In genomic region chr14:45452861-45453512, GRCm38 (mm10) we compare ENCODE assay signal across 9 mouse cellular contexts. TPM values are rescaled to one million over a fixed set of nuclear protein-coding genes. Genes with fewer than 3 reads are reported as not detected.
DNase-seq lines count a peak whose midpoint lies in the region; ATAC-seq and TF ChIP-seq lines count a peak whose summit lies in the region.
"Had no signal": no experiment of that assay in that cellular context is flagged by ENCODE, and none has a peak within 500 bp of the region (broad histone marks: within the 10 kb centered on the region; RNA-seq: fewer than 3 reads in every experiment).

No protein-coding gene starts in this region.

- DNase-seq in lung, embryonic 14.5 days = peak; percentile 75
- DNase-seq in lung, postnatal 25 days (ENCODE audit: low spot score) = no peak
- peak; percentile 75 for DNase-seq in heart, embryonic 10.5 days (ENCODE audit: low spot score)
- DNase-seq in left cerebral cortex, adult 2 months (ENCODE audit: extremely low spot score in 1 of 2, low spot score in 2 of 2) = no peak
- DNase-seq in spleen, postnatal 10 days (ENCODE audit: low spot score in 2 of 2) = no peak
- DNase-seq: layer of hippocampus, postnatal 36 days had no signal

- H3K4me1 ChIP-seq in lung, embryonic 14.5 days (ENCODE audit: insufficient read depth) = peaks cover 24% of the 10 kb centered on the region
- H3K4me1 ChIP-seq in heart, embryonic 10.5 days = peaks cover 57% of the 10 kb centered on the region
- peaks cover 42% of the 10 kb centered on the region for H3K4me1 ChIP-seq in kidney, embryonic 14.5 days (ENCODE audit: control insufficient read depth, insufficient read depth, low read length)
- peaks cover 38% of the 10 kb centered on the region for H3K4me1 ChIP-seq in neural tube, embryonic 13.5 days (replicated peaks)

- peaks cover 6% of the 10 kb centered on the region for H3K36me3 ChIP-seq in lung, embryonic 14.5 days (ENCODE audit: insufficient read depth)
- H3K36me3 ChIP-seq in heart, embryonic 10.5 days = peaks cover 11% of the 10 kb centered on the region
- peaks cover 5% of the 10 kb centered on the region for H3K36me3 ChIP-seq in kidney, embryonic 14.5 days (ENCODE audit: control insufficient read depth, insufficient read depth, low read length)
- H3K36me3 ChIP-seq in neural tube, embryonic 13.5 days = no peaks in the 10 kb centered on the region

- no peaks in the 10 kb centered on the region for H3K9me3 ChIP-seq in lung, embryonic 14.5 days (ENCODE audit: low read depth, low read length)
- H3K9me3 ChIP-seq in heart, embryonic 10.5 days = no peaks in the 10 kb centered on the region
- H3K9me3 ChIP-seq in kidney, embryonic 14.5 days (ENCODE audit: control insufficient read depth, low read length) = no peaks in the 10 kb centered on the region
- H3K9me3 ChIP-seq in neural tube, embryonic 13.5 days = no peaks in the 10 kb centered on the region

- H3K9ac ChIP-seq in lung, embryonic 14.5 days = no peak overlapping the region; the same call in 1 of the 2 replicates
- no peak overlapping the region for H3K9ac ChIP-seq in kidney, embryonic 14.5 days (ENCODE audit: low read depth, low read length)
- H3K9ac ChIP-seq in neural tube, embryonic 13.5 days = no peak overlapping the region

- H3K4me2 ChIP-seq in lung, embryonic 14.5 days = 0 out of 2 replicates have a peak overlapping the region, but pooled peaks have one; percentile 21
- no peak overlapping the region for H3K4me2 ChIP-seq in kidney, embryonic 14.5 days (replicated peaks; ENCODE audit: low read depth, low read length)
- H3K4me2 ChIP-seq in neural tube, embryonic 13.5 days = no peak overlapping the region

- ATAC-seq in lung, embryonic 14.5 days (ENCODE audit: insufficient read depth) = peak; percentile 50
- peak; percentile 76 for ATAC-seq in kidney, embryonic 14.5 days (ENCODE audit: low FRiP score, low TSS enrichment)
- no peak for ATAC-seq in neural tube, embryonic 13.5 days (ENCODE audit: low read depth)
- ATAC-seq in CD4-positive, CD25-positive, alpha-beta regulatory T cell, adult 4 months = no peak

- WGBS in lung, embryonic 14.5 days = 6% methylated on average over 11 of the region's 11 CpGs
- WGBS in heart, embryonic 10.5 days = 13% methylated on average over 11 of the region's 11 CpGs
- WGBS in kidney, embryonic 14.5 days = 6% methylated on average over 11 of the region's 11 CpGs
- WGBS in neural tube, embryonic 13.5 days = 22% methylated on average over 11 of the region's 11 CpGs

- no peak overlapping the region for H3K4me3 ChIP-seq in lung, embryonic 14.5 days (ENCODE audit: low read depth, low read length)
- no peak overlapping the region for H3K4me3 ChIP-seq in heart, embryonic 10.5 days
- no peak overlapping the region for H3K4me3 ChIP-seq in kidney, embryonic 14.5 days (ENCODE audit: low read length)
- no peak overlapping the region for H3K4me3 ChIP-seq in neural tube, embryonic 13.5 days
- H3K4me3 ChIP-seq in left cerebral cortex, adult 2 months = no peak overlapping the region

- TF ChIP-seq CTCF in lung, embryonic 14.5 days (IDR thresholded peaks at IDR 0.05; ENCODE audit: low read depth) = no peak
- TF ChIP-seq CTCF in left cerebral cortex, adult 2 months (IDR thresholded peaks at IDR 0.05) = no peak

- intact Hi-C loops in left cerebral cortex, adult 2 months (cut with DNase I) = no loop called here

- peak overlapping the region; percentile 92 for H3K27ac ChIP-seq in lung, embryonic 14.5 days (ENCODE audit: low read depth)
- H3K27ac ChIP-seq in heart, embryonic 10.5 days = peak overlapping the region; percentile 86
- peak overlapping the region; percentile 88 for H3K27ac ChIP-seq in kidney, embryonic 14.5 days (ENCODE audit: low read depth, low read length)
- 0 out of 2 replicates have a peak overlapping the region, but pooled peaks have one; percentile 28 for H3K27ac ChIP-seq in neural tube, embryonic 13.5 days (replicated peaks)
- H3K27ac ChIP-seq in left cerebral cortex, adult 2 months = no peak overlapping the region

- H3K27me3 ChIP-seq in lung, embryonic 14.5 days (ENCODE audit: insufficient read depth, low read length) = no peaks in the 10 kb centered on the region
- H3K27me3 ChIP-seq in heart, embryonic 10.5 days (ENCODE audit: insufficient read depth, poor library complexity, severe bottlenecking) = no peaks in the 10 kb centered on the region
- no peaks in the 10 kb centered on the region for H3K27me3 ChIP-seq in kidney, embryonic 14.5 days (ENCODE audit: control insufficient read depth, insufficient read depth, low read length)
- no peaks in the 10 kb centered on the region for H3K27me3 ChIP-seq in neural tube, embryonic 13.5 days

RNA-seq across cellular contexts. Expression of gene Gnpnat1, which starts 48.3 kb away (rescaled TPM):
- polyA plus RNA-seq in lung, embryonic 14.5 days (2014; fragmentation: Nextera tagmentation; extraction: Ambion mirVana) = 54.9 and 57.3 TPM in 2 replicates
- polyA plus RNA-seq in heart, embryonic 10.5 days (2016; fragmentation: Nextera tagmentation; extraction: Ambion mirVana) = 34.9 and 54.4 TPM in 2 replicates
- 56.3 and 74.5 TPM in 2 replicates for polyA plus RNA-seq in kidney, embryonic 14.5 days (2014; fragmentation: Nextera tagmentation; extraction: Ambion mirVana)
- polyA plus RNA-seq in neural tube, embryonic 13.5 days (2015; fragmentation: Nextera tagmentation; extraction: Ambion mirVana) = 29.9 and 31.0 TPM in 2 replicates
- polyA plus RNA-seq in CD4-positive, CD25-positive, alpha-beta regulatory T cell, adult 4 months (2017; shearing (Covaris generic)) = 10 to 100 TPM; 68.3 to 79.2 TPM
- total RNA-seq in left cerebral cortex, adult 2 months (2021) = 10 to 100 TPM; 14.7 to 18.8 TPM

Comparison
In these comparisons a context has a peak if more than half of its experiments do, and no peak if none do; other contexts are left out.
1. DNase-seq: peak in lung, embryonic 14.5 days (single experiment) and heart, embryonic 10.5 days (single experiment); none in lung, postnatal 25 days (single experiment), left cerebral cortex, adult 2 months (0 of 2) and spleen, postnatal 10 days (0 of 2).
2. ATAC-seq: peak in lung, embryonic 14.5 days (single experiment) and kidney, embryonic 14.5 days (single experiment); none in neural tube, embryonic 13.5 days (single experiment) and CD4-positive, CD25-positive, alpha-beta regulatory T cell, adult 4 months (single experiment).